Mouse (Mus musculus) left cerebral cortex, adult 9 months (tissue): ENCODE results near the gene Crmp1.

ENCODE experiments used
- DNase-seq, 2 experiments: peaks; one replicate each; pipeline ENCODE4 v3.0.0; 2022; ENCODE audit warnings: low spot score in 2 of 2

Gene Crmp1

GRCm38 (mm10) chr5:37290983-37291382 lies 49.2 kb downstream of the Crmp1 start:
- DNase-seq: no peak

GRCm38 (mm10) chr5:37296717-37297116 lies 55.0 kb downstream of the Crmp1 start:
- DNase-seq: no peak

- no peak for DNase-seq
Measured at GRCm38 (mm10) chr5:37298370-37298769, 56.6 kb downstream of the Crmp1 start.

GRCm38 (mm10) chr5:37310026-37310425 lies 68.3 kb downstream of the Crmp1 start:
- DNase-seq: no peak

GRCm38 (mm10) chr5:37312980-37313722 lies 71.4 kb downstream of the Crmp1 start:
- no peak for DNase-seq

- DNase-seq: no peak
Measured at GRCm38 (mm10) chr5:37318715-37319114, 77.0 kb downstream of the Crmp1 start.

- peak in 1 of 2 experiments; percentile 52 for DNase-seq
Measured at GRCm38 (mm10) chr5:37320174-37320573, 78.4 kb downstream of the Crmp1 start.

DNA sequence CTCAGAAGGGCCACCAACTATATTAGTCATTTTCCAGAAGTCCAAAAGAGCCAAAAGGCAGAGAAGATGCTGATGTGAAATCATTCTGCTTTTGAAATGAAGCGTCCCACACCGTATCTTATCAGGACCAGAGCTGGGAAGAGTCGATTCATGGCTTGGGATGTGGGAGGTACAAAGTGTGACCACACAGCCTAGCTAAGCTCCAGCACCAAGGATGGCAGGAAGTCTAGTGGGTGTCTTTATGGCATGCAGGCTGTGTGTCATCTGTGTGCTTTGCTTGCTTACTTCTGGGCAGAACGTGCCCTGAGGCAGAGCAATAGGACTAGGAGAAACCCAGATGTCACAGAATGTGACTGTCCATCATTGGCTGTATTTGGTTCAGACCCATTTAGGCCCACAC lies 79.0 kb downstream of the Crmp1 start:
- DNase-seq: no peak

- no peak for DNase-seq
Measured at GRCm38 (mm10) chr5:37326675-37327074, 84.9 kb downstream of the Crmp1 start.

DNA sequence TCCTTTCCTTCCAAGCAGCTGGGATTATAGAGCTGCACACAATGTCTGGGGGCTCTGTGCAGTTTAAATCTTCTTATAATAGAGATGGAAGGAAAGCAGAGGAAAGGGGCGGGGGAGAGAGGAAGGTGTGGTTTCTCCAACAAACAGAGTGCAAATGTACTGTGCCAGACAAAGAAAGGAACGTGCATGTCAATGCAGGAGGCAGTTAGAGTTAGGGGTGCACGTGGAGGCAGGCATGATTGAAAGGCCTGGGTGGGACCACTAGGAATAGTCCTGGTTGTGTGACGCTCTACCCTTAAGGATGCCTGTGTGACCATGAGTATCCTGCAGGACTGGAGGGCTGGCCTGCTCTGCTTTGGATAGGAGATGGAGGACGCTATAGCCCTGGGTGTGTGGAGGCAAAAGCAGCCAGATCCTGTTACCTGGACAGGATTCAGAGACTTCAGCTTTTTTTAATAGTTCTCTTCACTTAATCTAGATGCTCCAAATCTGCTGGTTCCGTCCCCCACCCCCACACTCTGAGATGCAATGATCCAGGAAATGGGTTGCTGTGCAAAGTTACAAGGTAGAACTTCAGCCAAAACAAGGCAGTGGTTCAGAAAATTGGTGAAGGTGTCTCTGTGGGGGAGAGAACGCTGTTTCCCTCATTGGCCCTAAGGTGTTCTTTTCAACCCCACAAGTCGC lies 88.9 kb downstream of the Crmp1 start:
- no peak for DNase-seq

GRCm38 (mm10) chr5:37331133-37331505 lies 89.4 kb downstream of the Crmp1 start:
- no peak for DNase-seq

GRCm38 (mm10) chr5:37332066-37332465 lies 90.3 kb downstream of the Crmp1 start:
- no peak for DNase-seq

- no peak for DNase-seq
Measured at GRCm38 (mm10) chr5:37335061-37335460, 93.3 kb downstream of the Crmp1 start.

DNA sequence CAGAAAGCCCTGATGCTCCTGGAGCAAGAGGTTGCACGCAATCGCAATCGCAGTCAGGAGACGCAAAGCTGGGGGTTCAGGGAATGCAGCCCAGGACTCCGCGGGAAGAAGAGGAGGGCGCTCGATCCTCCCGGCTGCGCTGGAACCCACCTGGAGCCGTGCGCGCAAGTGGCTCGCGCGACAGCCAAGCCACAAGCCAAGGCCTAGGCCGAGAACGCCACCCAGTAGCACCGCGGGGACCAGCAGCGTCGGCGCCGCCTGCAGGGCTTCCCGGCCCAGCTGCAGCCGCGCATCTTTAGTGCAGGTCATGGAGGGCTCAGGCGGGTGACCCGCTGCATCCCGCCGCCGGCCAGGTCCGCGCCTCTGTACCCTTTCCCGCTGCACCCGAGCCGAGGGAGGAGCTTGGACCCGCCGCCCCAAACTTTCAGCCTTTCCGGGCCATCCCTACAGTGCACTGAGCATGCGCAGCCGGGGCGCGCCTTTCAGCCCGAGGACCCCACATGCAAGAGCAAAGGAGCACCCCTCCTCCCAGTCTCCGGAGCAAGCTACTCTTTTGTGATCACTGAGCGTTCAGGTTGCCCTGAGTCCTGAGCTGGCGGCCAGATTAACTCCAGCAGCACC lies 94.9 kb downstream of the Crmp1 start, which contains the start of gene Evc:
Gene Evc (minus strand): TSS at position 410 of the 621 bp plus-strand sequence.
- DNase-seq: peak in 1 of 2 experiments; percentile 21

GRCm38 (mm10) chr5:37337696-37338095 lies 96.0 kb downstream of the Crmp1 start:
- DNase-seq: no peak

GRCm38 (mm10) chr5:37338288-37338687 lies 96.5 kb downstream of the Crmp1 start, which contains the start of gene Evc2:
Evc2 (plus strand) TSS chr5:37338499.
- DNase-seq: peak; percentile 38 to 83
